Mouse (Mus musculus): ENCODE data around the gene Stx12.
A peak's percentile ranks its signal among the peaks of the same experiment; 100 is the strongest.

Stx12 gene

GRCm38 (mm10) chr4:132863012-132863411, 21.3 kb downstream of the Stx12 start:
- DNase-seq (ENCODE audit: low spot score in 2 of 2) = no peak

- DNase-seq (ENCODE audit: low spot score in 2 of 2) = no peak
Observed at GRCm38 (mm10) chr4:132860880-132861279, 23.4 kb downstream of the Stx12 start.

- DNase-seq (ENCODE audit: low spot score in 2 of 2) = no peak
Observed at GRCm38 (mm10) chr4:132843705-132844071, 40.6 kb downstream of the Stx12 start.

- peak; percentile 83 to 89 for DNase-seq (ENCODE audit: low spot score in 2 of 2)
Observed at GRCm38 (mm10) chr4:132842970-132843704, 41.2 kb downstream of the Stx12 start, which contains the start of gene Ppp1r8. Ppp1r8 (minus strand) TSS chr4:132843169.

- DNase-seq (ENCODE audit: low spot score in 2 of 2) = peak; percentile 36 to 73
Observed at GRCm38 (mm10) chr4:132842281-132842906, 41.9 kb downstream of the Stx12 start.

- no peak for DNase-seq (ENCODE audit: low spot score in 2 of 2)
Observed at GRCm38 (mm10) chr4:132841493-132841892, 42.8 kb downstream of the Stx12 start.

GRCm38 (mm10) chr4:132823614-132824366, 60.5 kb downstream of the Stx12 start:
- DNase-seq (ENCODE audit: low spot score in 2 of 2) = peak; percentile 86 to 95

- no peak for DNase-seq (ENCODE audit: low spot score in 2 of 2)
Observed at GRCm38 (mm10) chr4:132818442-132818841, 65.9 kb downstream of the Stx12 start.

- no peak for DNase-seq (ENCODE audit: low spot score in 2 of 2)
Observed at GRCm38 (mm10) chr4:132816855-132817254, 67.5 kb downstream of the Stx12 start.

- DNase-seq (ENCODE audit: low spot score in 2 of 2) = no peak
Observed at GRCm38 (mm10) chr4:132816404-132816803, 67.9 kb downstream of the Stx12 start.

GRCm38 (mm10) chr4:132809621-132810020, 74.7 kb downstream of the Stx12 start:
- no peak for DNase-seq (ENCODE audit: low spot score in 2 of 2)

- peak; percentile 57 to 73 for DNase-seq (ENCODE audit: low spot score in 2 of 2)
Observed at GRCm38 (mm10) chr4:132807771-132808641, 76.3 kb downstream of the Stx12 start.

GRCm38 (mm10) chr4:132806620-132807191, 77.6 kb downstream of the Stx12 start:
- DNase-seq (ENCODE audit: low spot score in 2 of 2) = no peak

GRCm38 (mm10) chr4:132805599-132806197, 78.6 kb downstream of the Stx12 start:
- no peak for DNase-seq (ENCODE audit: low spot score in 2 of 2)

- DNase-seq (ENCODE audit: low spot score in 2 of 2) = no peak
Observed at GRCm38 (mm10) chr4:132805146-132805545, 79.2 kb downstream of the Stx12 start.

- peak; percentile 41 to 66 for DNase-seq (ENCODE audit: low spot score in 2 of 2)
Observed at GRCm38 (mm10) chr4:132804331-132804730, 80.0 kb downstream of the Stx12 start.

GRCm38 (mm10) chr4:132803876-132804275, 80.4 kb downstream of the Stx12 start:
- DNase-seq (ENCODE audit: low spot score in 2 of 2) = no peak

Data from spleen, postnatal 4 days (tissue).